Mouse (Mus musculus): ENCODE measurements around the gene Ebf1. TPM values are rescaled to one million over a fixed set of nuclear protein-coding genes. Genes with fewer than 3 reads are reported as not detected.

The Ebf1 gene
- polyA plus RNA-seq (2015; fragmentation: Nextera tagmentation; extraction: Ambion mirVana): 4.3 and 4.4 TPM in 2 replicates

DNA sequence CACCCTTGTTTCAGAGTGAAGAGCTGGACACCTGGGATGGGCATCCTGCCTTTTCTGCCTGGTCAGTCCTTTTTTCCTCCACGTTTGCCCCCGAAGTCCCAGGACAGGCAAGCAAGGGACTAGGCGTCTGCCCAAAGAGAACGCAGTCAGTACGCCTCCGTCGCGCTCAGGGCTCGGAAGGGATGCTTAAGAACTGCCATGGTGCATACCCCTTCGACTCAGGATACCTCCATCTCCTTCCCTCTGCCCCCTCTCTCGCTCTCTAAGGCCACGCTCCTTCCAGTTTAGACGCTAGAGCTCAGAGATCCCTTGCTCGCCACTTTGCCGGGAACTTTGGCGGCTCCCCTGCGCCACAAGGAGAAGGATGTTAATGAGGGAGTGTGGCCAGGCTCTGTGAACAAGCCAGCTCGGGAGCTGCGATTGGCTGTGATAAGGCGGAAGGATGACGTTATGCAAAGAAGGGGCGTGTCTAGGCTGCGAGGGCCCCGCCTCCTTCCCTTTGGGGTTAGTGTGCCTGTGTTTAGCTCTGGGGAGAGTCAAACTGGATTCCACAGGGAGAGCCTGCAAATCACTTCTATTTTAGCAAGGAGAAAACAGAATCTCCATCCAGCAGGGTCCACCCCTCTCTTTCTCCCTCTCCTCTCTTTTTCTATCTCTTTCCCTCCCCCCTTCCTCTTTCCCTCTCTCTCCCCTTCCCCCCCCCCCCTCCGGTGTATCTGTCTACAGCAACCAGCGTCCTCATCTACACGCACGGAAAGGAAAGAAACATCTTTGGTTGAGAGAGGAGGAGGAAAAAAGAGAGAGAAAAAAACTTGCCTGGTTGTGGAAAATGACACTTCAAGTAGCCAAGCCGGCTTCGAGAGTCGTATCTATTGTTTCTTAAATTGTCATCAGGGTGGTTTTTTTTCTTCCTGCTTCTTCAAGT is at the start of gene Ebf1:
Gene Ebf1 (plus strand): TSS at position 530 of the 925 bp plus-strand sequence.

Other genes starting within 250 kb of the Ebf1 start
- not detected in 2 replicates for gene Il12b, start 217.3 kb upstream of the Ebf1 start, polyA plus RNA-seq (2015; fragmentation: Nextera tagmentation; extraction: Ambion mirVana)
- 37.5 and 40.2 TPM in 2 replicates for gene Ublcp1, start 146.8 kb upstream of the Ebf1 start, polyA plus RNA-seq (2015; fragmentation: Nextera tagmentation; extraction: Ambion mirVana)
- 54.8 and 56.1 TPM in 2 replicates for gene Rnf145, start 98.4 kb upstream of the Ebf1 start, polyA plus RNA-seq (2015; fragmentation: Nextera tagmentation; extraction: Ambion mirVana)

Measured in urinary bladder, postnatal 0 days (tissue).